Mouse (Mus musculus) hindbrain, embryonic 16.5 days (tissue): ENCODE data around the gene Actl7b. TPM values are rescaled to one million over a fixed set of nuclear protein-coding genes. Genes with fewer than 3 reads are reported as not detected.

ENCODE experiments used
- ATAC-seq: fragments of 200-750 bp; cut with Nextera tagmentation; 2 replicates; pipeline ENCODE4 v1.8.0; 2017; ENCODE audit warnings: moderate TSS enrichment, moderate library complexity
- H3K27ac ChIP-seq: fragments of 300-500 bp; sonication (generic); 2 replicates; pipeline ENCODE4 v1.5.1; 2014; ENCODE audit warnings: low read depth, mild to moderate bottlenecking, control low read depth, low read length, moderate library complexity
- H3K27me3 ChIP-seq: fragments of 300-500 bp; sonication (generic); replicated peaks from 2 replicates; pipeline ENCODE4 v1.6.1; 2014; ENCODE audit warnings: low read length; ENCODE audit not compliant: control insufficient read depth, insufficient read depth
- H3K36me3 ChIP-seq: fragments of 300-500 bp; sonication (generic); 2 replicates; pipeline ENCODE4 v1.6.1; 2014; ENCODE audit warnings: mild to moderate bottlenecking, low read length, moderate library complexity, mixed read lengths; ENCODE audit not compliant: control insufficient read depth, insufficient read depth
- H3K4me1 ChIP-seq: fragments of 300-500 bp; sonication (generic); 2 replicates; pipeline ENCODE4 v1.6.1; 2014; ENCODE audit warnings: low read depth, low read length; ENCODE audit not compliant: control insufficient read depth, insufficient read depth
- H3K4me2 ChIP-seq: fragments of 300-500 bp; sonication (generic); 2 replicates; pipeline ENCODE4 v1.6.1; 2014; ENCODE audit warnings: mild to moderate bottlenecking, low read length, control low read depth, moderate library complexity
- H3K4me3 ChIP-seq: fragments of 300-500 bp; sonication (generic); 2 replicates; pipeline ENCODE4 v1.5.1; 2014; ENCODE audit warnings: mild to moderate bottlenecking, low read length, control low read depth, moderate library complexity
- H3K9ac ChIP-seq: fragments of 300-500 bp; sonication (generic); 2 replicates; pipeline ENCODE4 v1.6.1; 2014; ENCODE audit warnings: low read depth, mild to moderate bottlenecking, control low read depth, low read length, moderate library complexity
- H3K9me3 ChIP-seq: fragments of 300-500 bp; sonication (generic); 2 replicates; pipeline ENCODE4 v1.6.1; 2014; ENCODE audit warnings: mild to moderate bottlenecking, low read length, moderate library complexity; ENCODE audit not compliant: control insufficient read depth
- WGBS: fragments of 180-500 bp; shearing (Covaris S2); extraction: QIAGEN DNeasy Blood & Tissue Kit; methylation state at CpG from one replicate; pipeline ENCODE4 v1.1.7; 2014; 5-methylcytosine and 5-hydroxymethylcytosine counted together
- polyA plus RNA-seq: library from polyadenylated mRNA; unstranded; fragments of >200 nt; fragmentation: Nextera tagmentation; extraction: Ambion mirVana; gene quantifications from 2 replicates; pipeline ENCODE4 v1.2.1, GENCODE M21; 2015

Gene Actl7b
- polyA plus RNA-seq: not detected in 2 replicates

DNA sequence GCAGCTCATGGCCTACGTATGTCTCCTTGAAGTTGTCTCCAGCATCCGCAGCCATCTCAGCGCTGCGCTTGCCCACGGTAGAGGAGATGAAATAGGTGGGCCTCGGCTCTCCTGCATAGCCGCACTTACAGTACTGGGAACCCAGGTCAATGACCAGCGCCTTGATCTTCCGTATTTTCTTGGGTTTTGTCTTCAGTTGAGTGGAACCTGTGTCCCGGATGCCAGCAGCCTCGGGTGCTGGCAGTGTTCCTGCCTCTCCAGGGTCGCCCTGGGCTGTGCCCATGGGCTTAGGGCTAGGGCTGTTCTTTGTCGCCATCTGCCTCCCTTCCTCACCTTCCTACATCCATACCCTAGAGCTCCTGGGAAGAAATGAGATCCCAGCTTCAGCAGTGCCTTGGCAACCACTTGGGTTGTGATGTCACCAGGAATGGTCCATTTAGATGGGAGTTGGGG lies at the start of gene Actl7b:
TSS of gene Actl7b (minus strand) at position 403 of the 453 bp plus-strand sequence.
- Histone ChIP-seq H3K4me1 (no peaks in the 10 kb centered on the region), H3K27ac (no peak within 1 kb of the TSS), H3K4me3 (no peak within 1 kb of the TSS), H3K36me3 (peaks cover 10% of the 10 kb centered on the region), H3K9ac (no peak within 1 kb of the TSS), H3K4me2 (no peak within 1 kb of the TSS), H3K9me3 (no peaks in the 10 kb centered on the region), H3K27me3 (no peaks in the 10 kb centered on the region)
- 95% methylated on average over 13 of the region's 13 CpGs for WGBS
- no peak for ATAC-seq

DNA sequence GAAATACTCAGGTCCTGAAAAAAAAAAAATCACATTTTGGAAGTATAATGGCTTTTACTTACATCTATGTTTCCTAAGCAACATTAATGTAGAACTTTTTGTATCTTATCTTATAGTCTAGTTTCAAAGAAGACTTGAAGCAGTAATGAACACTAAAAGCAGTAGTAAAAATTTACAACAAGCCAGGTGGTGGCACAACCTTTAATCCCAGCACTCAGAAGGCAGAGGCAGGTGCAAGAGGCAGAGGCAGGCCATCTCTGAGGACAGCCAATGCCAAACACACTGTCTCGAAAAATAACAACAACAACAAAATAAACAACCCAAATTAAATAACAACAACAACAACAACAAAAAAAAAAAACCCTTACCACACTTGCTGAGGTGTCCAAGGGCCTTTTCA lies 29.8 kb upstream of the Actl7b start:
- Histone ChIP-seq H3K27me3 (no peaks in the 10 kb centered on the region), H3K4me3 (no peak overlapping the region), H3K4me2 (no peak overlapping the region), H3K27ac (no peak overlapping the region), H3K4me1 (no peaks in the 10 kb centered on the region), H3K9ac (no peak overlapping the region), H3K36me3 (peaks cover 54% of the 10 kb centered on the region), H3K9me3 (no peaks in the 10 kb centered on the region)
- 90% methylated on average over 1 of the region's 1 CpGs for WGBS
- ATAC-seq: no peak

DNA sequence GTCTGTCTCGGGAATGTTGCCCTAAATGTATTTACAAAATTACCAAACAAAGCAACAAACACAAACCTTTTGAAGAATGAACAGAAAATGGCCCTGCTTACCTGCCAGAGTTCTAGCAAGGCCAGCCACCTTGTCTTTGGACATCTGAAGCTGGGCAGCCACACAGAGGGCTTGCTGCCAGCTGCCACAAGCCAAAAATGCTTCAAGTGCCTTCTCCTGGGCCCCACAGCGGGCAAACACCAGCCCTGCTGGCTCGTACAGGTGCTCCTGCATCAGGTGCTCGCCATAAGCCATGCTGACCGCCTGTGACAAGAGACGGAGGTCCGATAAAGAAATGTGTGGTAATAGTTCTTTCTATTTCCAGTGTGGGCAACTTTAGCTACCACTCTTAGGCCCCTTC lies 27.7 kb upstream of the Actl7b start:
- H3K4me3 ChIP-seq: no peak overlapping the region
- no peak overlapping the region for H3K27ac ChIP-seq
- no peaks in the 10 kb centered on the region for H3K9me3 ChIP-seq
- no peak for ATAC-seq
- 91% methylated on average over 7 of the region's 7 CpGs for WGBS
- no peaks in the 10 kb centered on the region for H3K27me3 ChIP-seq
- H3K4me1 ChIP-seq: no peaks in the 10 kb centered on the region
- no peak overlapping the region for H3K9ac ChIP-seq
- H3K4me2 ChIP-seq: no peak overlapping the region
- peaks cover 59% of the 10 kb centered on the region for H3K36me3 ChIP-seq

DNA sequence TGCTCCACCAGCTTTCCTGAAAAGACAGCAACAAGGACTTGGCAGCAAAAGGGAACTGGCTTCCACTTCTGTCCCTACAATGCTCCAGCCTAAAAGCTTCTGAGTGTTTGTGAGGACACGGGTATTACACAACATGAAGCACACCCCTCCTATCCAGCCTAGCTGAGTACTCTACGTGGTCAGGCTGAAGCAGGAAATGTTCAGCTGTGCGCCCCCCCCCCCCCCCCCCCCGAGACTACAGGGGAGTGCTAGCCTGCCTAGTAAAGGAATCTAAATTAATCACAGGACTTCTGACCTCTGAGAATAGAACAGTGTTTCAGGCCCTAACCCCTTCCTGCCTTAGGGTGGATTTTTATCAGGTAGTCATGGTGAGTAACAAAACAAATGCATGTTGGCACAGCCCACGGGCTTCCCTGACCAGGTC lies 26.6 kb upstream of the Actl7b start:
- no peaks in the 10 kb centered on the region for H3K4me1 ChIP-seq
- H3K4me3 ChIP-seq: no peak overlapping the region
- H3K27ac ChIP-seq: no peak overlapping the region
- no peak overlapping the region for H3K9ac ChIP-seq
- peaks cover 53% of the 10 kb centered on the region for H3K36me3 ChIP-seq
- ATAC-seq: no peak
- no peak overlapping the region for H3K4me2 ChIP-seq
- 85% methylated on average over 5 of the region's 5 CpGs for WGBS
- no peaks in the 10 kb centered on the region for H3K9me3 ChIP-seq
- no peaks in the 10 kb centered on the region for H3K27me3 ChIP-seq

DNA sequence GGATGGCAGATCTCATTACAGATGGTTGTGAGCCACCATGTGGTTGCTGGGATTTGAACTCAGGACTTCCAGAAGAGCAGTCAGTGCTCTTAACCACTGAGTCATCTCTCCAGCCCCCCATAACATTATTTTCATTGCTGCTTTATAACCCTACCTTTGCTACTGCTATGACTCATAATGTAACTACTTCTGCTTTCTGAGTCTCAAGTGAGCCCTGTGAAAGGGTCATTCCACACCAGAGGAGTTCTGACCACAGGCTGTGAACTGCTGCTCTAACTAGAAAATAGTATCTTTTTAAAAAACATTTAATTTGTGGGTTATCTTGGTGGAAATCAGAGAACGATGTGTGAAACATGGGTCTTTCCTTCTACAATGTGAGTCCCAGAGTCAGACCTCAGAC lies 16.4 kb upstream of the Actl7b start:
- no peak for ATAC-seq
- H3K27me3 ChIP-seq: no peaks in the 10 kb centered on the region
- no peak overlapping the region for H3K27ac ChIP-seq
- no peak overlapping the region for H3K4me2 ChIP-seq
- peaks cover 55% of the 10 kb centered on the region for H3K36me3 ChIP-seq
- H3K4me3 ChIP-seq: no peak overlapping the region
- no peaks in the 10 kb centered on the region for H3K9me3 ChIP-seq
- no peak overlapping the region for H3K9ac ChIP-seq
- H3K4me1 ChIP-seq: no peaks in the 10 kb centered on the region
- WGBS: 97% methylated on average over 1 of the region's 1 CpGs

DNA sequence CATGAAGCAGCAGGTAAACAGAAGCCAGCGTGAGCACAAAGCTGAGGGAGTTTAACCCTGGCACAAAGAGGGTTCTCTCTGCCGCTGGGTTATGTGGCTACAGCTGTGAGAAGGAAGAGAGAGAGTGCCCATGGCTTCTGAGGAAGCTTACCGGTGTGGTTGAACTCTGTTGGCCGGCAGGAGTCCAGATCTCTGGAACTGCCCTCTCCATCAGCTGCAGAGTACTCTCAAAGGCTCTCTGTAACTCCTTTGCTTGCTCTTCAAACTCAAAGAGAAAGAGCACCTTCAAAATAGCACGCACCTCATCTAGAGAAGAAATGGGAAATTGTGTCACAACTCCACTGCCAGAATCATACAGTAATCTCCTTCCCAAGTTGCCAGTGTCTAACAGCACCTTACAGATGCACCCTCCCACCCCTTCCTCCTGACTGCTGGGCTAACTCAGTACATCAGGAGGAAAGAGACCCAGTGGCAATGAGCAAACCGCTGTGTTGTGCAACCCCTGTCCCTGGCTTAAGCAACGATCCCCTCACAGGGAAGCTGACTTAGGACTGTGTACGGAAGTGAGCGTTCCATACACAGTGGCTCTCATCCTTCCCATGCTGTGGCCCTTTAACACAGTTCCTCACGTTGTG lies 15.8 kb upstream of the Actl7b start:
- no peaks in the 10 kb centered on the region for H3K27me3 ChIP-seq
- no peak for ATAC-seq
- H3K4me2 ChIP-seq: no peak overlapping the region
- H3K4me3 ChIP-seq: no peak overlapping the region
- peaks cover 50% of the 10 kb centered on the region for H3K36me3 ChIP-seq
- H3K4me1 ChIP-seq: no peaks in the 10 kb centered on the region
- no peak overlapping the region for H3K27ac ChIP-seq
- 92% methylated on average over 10 of the region's 10 CpGs for WGBS
- H3K9ac ChIP-seq: no peak overlapping the region
- no peaks in the 10 kb centered on the region for H3K9me3 ChIP-seq

DNA sequence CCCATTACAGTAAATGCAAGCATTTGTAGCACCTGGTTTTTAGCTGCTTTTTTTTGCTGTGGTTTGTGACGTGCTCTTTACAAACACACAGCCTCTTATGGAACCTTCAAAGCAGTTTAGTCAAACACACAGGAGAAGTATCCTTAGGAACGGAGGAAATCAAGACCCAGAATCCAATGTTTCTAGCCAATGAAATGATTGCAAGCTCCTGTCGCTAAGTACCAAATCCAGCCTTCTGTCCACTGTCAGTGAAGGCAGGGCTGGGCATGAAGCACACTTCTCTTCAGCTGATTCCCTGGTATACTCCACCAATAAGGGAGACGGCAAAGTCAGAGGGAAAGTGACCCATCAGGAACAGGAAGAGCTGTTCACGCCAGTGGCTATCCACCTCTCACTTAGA lies 14.8 kb upstream of the Actl7b start:
- WGBS: 89% methylated on average over 5 of the region's 5 CpGs
- no peaks in the 10 kb centered on the region for H3K9me3 ChIP-seq
- no peak overlapping the region for H3K9ac ChIP-seq
- H3K4me2 ChIP-seq: no peak overlapping the region
- no peak for ATAC-seq
- H3K4me1 ChIP-seq: no peaks in the 10 kb centered on the region
- no peak overlapping the region for H3K4me3 ChIP-seq
- no peaks in the 10 kb centered on the region for H3K27me3 ChIP-seq
- peaks cover 60% of the 10 kb centered on the region for H3K36me3 ChIP-seq
- H3K27ac ChIP-seq: no peak overlapping the region

DNA sequence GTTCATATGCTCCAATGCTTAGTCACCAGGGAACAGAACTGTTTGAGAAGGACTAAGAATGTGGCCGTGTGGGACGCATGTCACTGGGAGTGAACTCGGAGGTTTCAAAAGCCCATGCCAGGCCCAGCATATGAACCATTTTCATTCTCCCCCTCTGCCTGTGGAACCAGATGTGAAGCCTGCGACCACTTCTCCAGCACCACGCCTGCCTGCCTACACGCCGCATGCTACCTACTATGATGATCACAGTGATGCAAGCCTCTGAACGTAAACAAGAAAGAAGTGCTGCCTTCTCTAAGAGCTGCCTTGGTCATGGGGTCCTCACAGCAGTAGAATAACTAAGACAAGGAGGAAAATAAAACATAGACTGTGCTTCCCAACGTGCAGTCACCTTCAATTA lies 6.2 kb upstream of the Actl7b start:
- 96% methylated on average over 9 of the region's 9 CpGs for WGBS
- Histone ChIP-seq H3K4me3 (no peak overlapping the region), H3K27me3 (no peaks in the 10 kb centered on the region), H3K27ac (no peak overlapping the region), H3K4me1 (no peaks in the 10 kb centered on the region), H3K9ac (no peak overlapping the region), H3K4me2 (no peak overlapping the region), H3K36me3 (peaks cover 34% of the 10 kb centered on the region), H3K9me3 (no peaks in the 10 kb centered on the region)
- no peak for ATAC-seq

DNA sequence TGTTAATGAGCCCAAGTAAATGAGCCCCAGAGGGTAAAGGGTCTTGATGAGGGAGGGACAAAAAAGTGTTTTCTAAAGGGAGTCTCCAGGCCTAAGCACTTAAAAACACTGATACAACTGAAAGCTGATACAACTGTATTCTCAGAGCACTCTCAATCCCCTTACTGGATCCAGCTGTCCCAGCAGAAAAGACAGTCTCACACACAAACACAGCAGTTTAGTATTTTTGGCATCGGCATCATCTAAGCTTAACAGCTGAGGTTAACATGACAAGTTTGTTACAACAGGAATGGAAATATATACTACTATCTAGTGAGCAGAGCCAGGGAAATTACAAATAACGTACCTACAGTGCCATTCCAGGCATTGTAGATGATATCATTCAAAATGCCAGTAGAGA lies 5.1 kb upstream of the Actl7b start:
- Histone ChIP-seq H3K4me3 (no peak overlapping the region), H3K4me1 (no peaks in the 10 kb centered on the region), H3K27me3 (no peaks in the 10 kb centered on the region), H3K4me2 (no peak overlapping the region), H3K36me3 (peaks cover 25% of the 10 kb centered on the region), H3K9me3 (no peaks in the 10 kb centered on the region), H3K27ac (no peak overlapping the region), H3K9ac (no peak overlapping the region)
- WGBS: 94% methylated on average over 2 of the region's 2 CpGs
- no peak for ATAC-seq
